Mouse (Mus musculus): ENCODE results near the gene Sp2. TPM values are rescaled to one million over a fixed set of nuclear protein-coding genes. Genes with fewer than 3 reads are reported as not detected.
A peak's percentile ranks its signal among the peaks of the same experiment; 100 is the strongest.

Gene Sp2
- polyA plus RNA-seq, 1 experiment from 2014 or later, result 13.0 TPM

- Histone ChIP-seq H3K36me3 (no peaks in the 10 kb centered on the region), H3K9ac (no peak overlapping the region), H3K4me3 (replicated peaks) (no peak overlapping the region), H3K4me2 (no peak overlapping the region), H3K4me1 (replicated peaks) (peaks cover 40% of the 10 kb centered on the region), H3K9me3 (replicated peaks) (no peaks in the 10 kb centered on the region), H3K27me3 (peaks cover 71% of the 10 kb centered on the region), H3K27ac (no peak overlapping the region)
- ATAC-seq (ENCODE audit: low read depth) (no peak), DNase-seq (no peak)
- 44% methylated on average over 5 of the region's 5 CpGs for WGBS (ENCODE audit: insufficient replicate concordance)
Measured at GRCm38 (mm10) chr11:96995031-96995430, 12.3 kb upstream of the Sp2 start.

DNA sequence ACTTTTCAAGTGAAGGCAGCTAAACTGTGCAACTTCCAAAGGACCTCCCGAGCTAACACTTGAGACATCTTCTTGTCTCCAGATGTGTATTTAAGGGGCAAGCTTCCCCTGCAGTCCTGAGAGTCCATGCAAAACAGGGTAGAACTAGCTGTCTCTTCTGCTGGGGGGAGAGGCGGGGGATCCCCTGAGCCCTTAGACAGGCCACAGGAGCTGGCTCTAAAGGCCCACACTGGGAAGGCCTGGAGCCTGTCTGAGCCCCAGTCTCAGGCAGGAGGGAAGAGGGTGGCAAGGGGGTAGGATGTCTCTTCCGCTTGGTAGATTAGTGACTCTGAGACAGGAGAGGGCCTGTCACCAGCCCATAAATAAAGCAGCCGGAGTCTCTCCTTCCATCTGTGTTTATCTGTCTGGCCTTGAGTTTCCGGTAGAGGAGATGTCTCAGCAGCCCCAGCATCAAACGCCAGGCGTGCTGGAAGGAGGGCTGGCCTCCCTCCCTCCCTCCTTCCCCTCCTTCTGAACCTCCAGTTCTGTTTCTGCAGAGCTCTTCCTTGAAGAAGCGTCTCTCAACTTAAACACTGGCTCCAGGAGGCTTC lies 10.1 kb upstream of the Sp2 start:
- Histone ChIP-seq H3K36me3 (no peaks in the 10 kb centered on the region), H3K4me2 (no peak overlapping the region), H3K9me3 (replicated peaks) (no peaks in the 10 kb centered on the region), H3K9ac (no peak overlapping the region; the same call in 1 of the 2 replicates), H3K27ac (peak overlapping the region; percentile 11; the same call in 1 of the 2 replicates), H3K4me1 (replicated peaks) (peaks cover 47% of the 10 kb centered on the region), H3K27me3 (peaks cover 59% of the 10 kb centered on the region), H3K4me3 (replicated peaks) (no peak overlapping the region)
- DNase-seq (no peak), ATAC-seq (ENCODE audit: low read depth) (peak; percentile 35; the same call in 1 of the 2 replicates)
- whole genome bisulfite sequencing (ENCODE audit: insufficient replicate concordance), result 25% methylated on average over 8 of the region's 8 CpGs

DNA sequence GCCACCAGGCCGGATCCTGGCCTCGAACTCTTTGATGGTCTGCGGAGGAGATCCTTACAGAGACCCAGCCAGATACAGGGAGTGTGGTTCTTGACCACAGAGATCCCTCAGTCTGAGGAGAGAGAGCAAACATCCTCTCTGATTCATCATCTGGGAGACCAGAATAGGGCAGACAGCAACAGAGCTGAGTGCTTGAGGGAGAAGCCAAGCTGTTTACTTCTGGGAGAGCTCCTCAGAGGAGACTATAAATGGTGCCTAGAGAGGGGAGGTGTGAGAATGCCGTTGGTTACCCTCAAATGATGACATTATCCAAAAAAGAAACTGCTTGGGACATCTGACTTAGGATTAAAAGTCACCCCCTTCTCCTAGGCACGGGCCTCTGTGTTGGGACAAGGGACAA lies 8.7 kb upstream of the Sp2 start:
- H3K36me3 ChIP-seq, result no peaks in the 10 kb centered on the region
- ATAC-seq (ENCODE audit: low read depth) (no peak), DNase-seq (no peak)
- H3K9me3 ChIP-seq (replicated peaks), result no peaks in the 10 kb centered on the region
- peaks cover 38% of the 10 kb centered on the region for H3K4me1 ChIP-seq (replicated peaks)
- 58% methylated on average over 5 of the region's 5 CpGs for WGBS (ENCODE audit: insufficient replicate concordance)
- H3K4me3 ChIP-seq (replicated peaks), result no peak overlapping the region
- no peak overlapping the region for H3K9ac ChIP-seq
- H3K4me2 ChIP-seq, result no peak overlapping the region
- H3K27me3 ChIP-seq, result peaks cover 59% of the 10 kb centered on the region
- H3K27ac ChIP-seq, result no peak overlapping the region

GRCm38 (mm10) chr11:96987873-96988655 lies 5.3 kb upstream of the Sp2 start:
- H3K9me3 ChIP-seq (replicated peaks), result no peaks in the 10 kb centered on the region
- H3K36me3 ChIP-seq, result no peaks in the 10 kb centered on the region
- H3K4me1 ChIP-seq (replicated peaks), result peaks cover 25% of the 10 kb centered on the region
- no peak overlapping the region for H3K27ac ChIP-seq
- ATAC-seq (ENCODE audit: low read depth) (0 out of 2 replicates have a peak, but pooled peaks have one; percentile 13), DNase-seq (no peak)
- no peak overlapping the region for H3K9ac ChIP-seq
- 8% methylated on average over 30 of the region's 31 CpGs for WGBS (ENCODE audit: insufficient replicate concordance)
- H3K4me3 ChIP-seq (replicated peaks), result no peak overlapping the region; the same call in 1 of the 2 replicates
- peak overlapping the region; percentile 39 for H3K4me2 ChIP-seq
- peaks cover 63% of the 10 kb centered on the region for H3K27me3 ChIP-seq

- Histone ChIP-seq H3K4me1 (replicated peaks) (peaks cover 23% of the 10 kb centered on the region), H3K27me3 (peaks cover 64% of the 10 kb centered on the region), H3K27ac (no peak overlapping the region), H3K4me2 (no peak overlapping the region), H3K36me3 (no peaks in the 10 kb centered on the region), H3K9me3 (replicated peaks) (no peaks in the 10 kb centered on the region), H3K4me3 (replicated peaks) (no peak overlapping the region), H3K9ac (no peak overlapping the region)
- no peak for DNase-seq
- WGBS (ENCODE audit: insufficient replicate concordance), result 58% methylated on average over 2 of the region's 3 CpGs
- no peak for ATAC-seq (ENCODE audit: low read depth)
Measured at GRCm38 (mm10) chr11:96986463-96986862, 3.7 kb upstream of the Sp2 start.

GRCm38 (mm10) chr11:96984903-96985302 lies 2.1 kb upstream of the Sp2 start:
- Histone ChIP-seq H3K4me1 (replicated peaks) (peaks cover 33% of the 10 kb centered on the region), H3K9me3 (replicated peaks) (no peaks in the 10 kb centered on the region), H3K9ac (no peak overlapping the region), H3K27ac (no peak overlapping the region), H3K36me3 (no peaks in the 10 kb centered on the region), H3K4me3 (replicated peaks) (no peak overlapping the region), H3K27me3 (peaks cover 61% of the 10 kb centered on the region), H3K4me2 (no peak overlapping the region)
- ATAC-seq (ENCODE audit: low read depth) (no peak), DNase-seq (no peak)
- WGBS (ENCODE audit: insufficient replicate concordance), result 47% methylated on average over 4 of the region's 4 CpGs

- no peak overlapping the region for H3K4me3 ChIP-seq (replicated peaks)
- H3K36me3 ChIP-seq, result no peaks in the 10 kb centered on the region
- ATAC-seq (ENCODE audit: low read depth), result no peak
- 6% methylated on average over 7 of the region's 7 CpGs for WGBS (ENCODE audit: insufficient replicate concordance)
- H3K4me1 ChIP-seq (replicated peaks), result peaks cover 37% of the 10 kb centered on the region
- no peak overlapping the region for H3K4me2 ChIP-seq
- H3K27ac ChIP-seq, result no peak overlapping the region
- no peak overlapping the region for H3K9ac ChIP-seq
- peaks cover 47% of the 10 kb centered on the region for H3K27me3 ChIP-seq
- H3K9me3 ChIP-seq (replicated peaks), result no peaks in the 10 kb centered on the region
- peak; percentile 55 for DNase-seq
Measured at GRCm38 (mm10) chr11:96982355-96982754, 404 bp downstream of the Sp2 start.

- no peak overlapping the region for H3K27ac ChIP-seq
- H3K4me1 ChIP-seq (replicated peaks), result peaks cover 39% of the 10 kb centered on the region
- 60% methylated on average over 15 of the region's 15 CpGs for WGBS (ENCODE audit: insufficient replicate concordance)
- H3K4me2 ChIP-seq, result no peak overlapping the region
- no peak overlapping the region for H3K9ac ChIP-seq
- peaks cover 38% of the 10 kb centered on the region for H3K27me3 ChIP-seq
- DNase-seq (no peak), ATAC-seq (ENCODE audit: low read depth) (no peak)
- no peaks in the 10 kb centered on the region for H3K36me3 ChIP-seq
- no peak overlapping the region for H3K4me3 ChIP-seq (replicated peaks)
- no peaks in the 10 kb centered on the region for H3K9me3 ChIP-seq (replicated peaks)
Measured at GRCm38 (mm10) chr11:96981461-96981860, 1.3 kb downstream of the Sp2 start.

DNA sequence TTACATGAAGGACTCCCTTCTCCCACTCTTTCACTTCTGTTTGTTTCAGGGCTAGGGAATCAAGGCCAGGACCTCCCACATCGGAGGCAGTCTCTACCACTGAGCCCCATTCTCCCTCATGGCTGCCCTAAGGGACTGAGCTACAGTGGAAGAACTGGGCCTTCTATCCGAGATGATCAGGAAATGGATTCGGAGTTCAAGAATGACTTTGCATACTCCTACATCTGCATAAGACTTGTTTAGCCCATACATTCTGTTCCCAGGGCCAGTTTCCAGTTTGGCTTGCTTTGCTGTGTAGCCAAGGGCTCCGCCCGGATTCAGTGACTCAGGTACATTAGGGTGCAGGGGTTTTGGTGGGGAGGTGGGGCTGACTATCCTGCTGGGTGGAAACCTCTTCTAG lies 2.7 kb downstream of the Sp2 start:
- WGBS (ENCODE audit: insufficient replicate concordance), result 70% methylated on average over 5 of the region's 5 CpGs
- Histone ChIP-seq H3K4me2 (no peak overlapping the region), H3K27me3 (peaks cover 23% of the 10 kb centered on the region), H3K9me3 (replicated peaks) (no peaks in the 10 kb centered on the region), H3K4me1 (replicated peaks) (peaks cover 54% of the 10 kb centered on the region), H3K4me3 (replicated peaks) (no peak overlapping the region), H3K36me3 (peaks cover 8% of the 10 kb centered on the region; the same call in 1 of the 2 replicates), H3K9ac (no peak overlapping the region), H3K27ac (peak overlapping the region; percentile 24; the same call in 1 of the 2 replicates)
- DNase-seq, result no peak
- ATAC-seq (ENCODE audit: low read depth), result no peak

GRCm38 (mm10) chr11:96979329-96979728 lies 3.4 kb downstream of the Sp2 start:
- no peak overlapping the region for H3K4me3 ChIP-seq (replicated peaks)
- H3K4me2 ChIP-seq, result peak overlapping the region; percentile 95; the same call in 1 of the 2 replicates
- H3K27me3 ChIP-seq, result peaks cover 16% of the 10 kb centered on the region
- ATAC-seq (ENCODE audit: low read depth) (no peak), DNase-seq (no peak)
- 79% methylated on average over 7 of the region's 7 CpGs for WGBS (ENCODE audit: insufficient replicate concordance)
- H3K36me3 ChIP-seq, result peaks cover 8% of the 10 kb centered on the region; the same call in 1 of the 2 replicates
- H3K4me1 ChIP-seq (replicated peaks), result peaks cover 61% of the 10 kb centered on the region
- peak overlapping the region; percentile 93 for H3K27ac ChIP-seq
- no peaks in the 10 kb centered on the region for H3K9me3 ChIP-seq (replicated peaks)
- peak overlapping the region; percentile 85 for H3K9ac ChIP-seq

- peaks cover 68% of the 10 kb centered on the region for H3K4me1 ChIP-seq (replicated peaks)
- WGBS (ENCODE audit: insufficient replicate concordance), result 17% methylated on average over 17 of the region's 17 CpGs
- DNase-seq, result no peak
Measured at GRCm38 (mm10) chr11:96978401-96979246, 4.1 kb downstream of the Sp2 start.

More at GRCm38 (mm10) chr11:96978401-96979246, 4.1 kb downstream of the Sp2 start:
- H3K4me3 ChIP-seq (replicated peaks), result peak overlapping the region; percentile 67
- peak overlapping the region; percentile 85 for H3K9ac ChIP-seq
- peaks cover 14% of the 10 kb centered on the region; the same call in 1 of the 2 replicates for H3K36me3 ChIP-seq
- H3K4me2 ChIP-seq, result peak overlapping the region; percentile 95
- peak overlapping the region; percentile 93 for H3K27ac ChIP-seq
- H3K9me3 ChIP-seq (replicated peaks), result no peaks in the 10 kb centered on the region
- ATAC-seq (ENCODE audit: low read depth), result no peak
- peaks cover 9% of the 10 kb centered on the region for H3K27me3 ChIP-seq

Measured in liver, embryonic 13.5 days (tissue).